Mouse (Mus musculus) macrophage (primary cell): ENCODE data around the gene Ywhab. TPM values are rescaled to one million over a fixed set of nuclear protein-coding genes. Genes with fewer than 3 reads are reported as not detected.

Experiments
- H3K27ac ChIP-seq: fragments of 350-480 bp; formaldehyde crosslinking; 2 replicates; pipeline ENCODE4 v1.9.0; 2021
- H3K36me3 ChIP-seq: fragments of 350-480 bp; formaldehyde crosslinking; 2 replicates; pipeline ENCODE4 v1.9.0; 2021; ENCODE audit errors: inconsistent target
- H3K4me3 ChIP-seq: fragments of 350-480 bp; formaldehyde crosslinking; 2 replicates; pipeline ENCODE4 v1.9.0; 2021; ENCODE audit errors: inconsistent target
- H3K79me2 ChIP-seq: fragments of 350-480 bp; formaldehyde crosslinking; 2 replicates; pipeline ENCODE4 v1.9.0; 2021; ENCODE audit errors: inconsistent target
- WGBS: methylation state at CpG from one replicate; pipeline ENCODE4 v1.1.7; 2026; ENCODE audit warnings: inconsistent platforms; ENCODE audit not compliant: missing documents; 5-methylcytosine and 5-hydroxymethylcytosine counted together
- polyA plus RNA-seq: library from polyadenylated mRNA; stranded (reverse); fragments of 250-400 nt; gene quantifications from 3 replicates; pipeline ENCODE4 v1.2.4, GENCODE M21; 2018; ENCODE audit warnings: inconsistent platforms

The Ywhab gene
- polyA plus RNA-seq, 1 experiment from 2014 or later: 174 TPM

DNA sequence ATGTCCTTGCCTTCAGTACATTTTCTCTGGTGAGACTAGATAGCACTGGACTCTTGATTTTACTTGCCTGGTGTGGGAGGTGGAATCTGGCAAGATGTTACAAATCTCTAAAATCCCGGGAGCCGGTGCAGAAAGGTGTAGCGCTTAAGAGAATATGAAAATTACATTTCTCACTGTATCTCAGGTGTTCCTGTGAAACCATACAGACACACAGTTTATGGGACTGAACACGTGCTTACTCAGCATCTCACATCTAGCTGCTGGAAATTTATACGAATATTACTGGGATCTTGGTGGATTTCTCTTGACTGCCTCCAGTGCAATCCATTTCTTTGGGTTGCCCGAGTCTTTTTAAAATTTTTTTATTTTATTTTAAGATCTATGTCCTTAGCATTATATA is 1.5 kb downstream of the Ywhab start:
- peak overlapping the region; percentile 65; the same call in 1 of the 2 replicates for H3K27ac ChIP-seq
- 74% methylated on average over 6 of the region's 6 CpGs for WGBS
- peaks cover 59% of the 10 kb centered on the region for H3K79me2 ChIP-seq
- 0 out of 2 replicates have a peak, but pooled peaks cover 7% of the 10 kb centered on the region for H3K36me3 ChIP-seq
- H3K4me3 ChIP-seq: peak overlapping the region; percentile 91

- WGBS: 75% methylated on average over 5 of the region's 5 CpGs
- no peak overlapping the region for H3K4me3 ChIP-seq
- peaks cover 65% of the 10 kb centered on the region for H3K79me2 ChIP-seq
- H3K27ac ChIP-seq: no peak overlapping the region
- H3K36me3 ChIP-seq: 0 out of 2 replicates have a peak, but pooled peaks cover 7% of the 10 kb centered on the region
Measured at GRCm38 (mm10) chr2:163996899-163997298, 2.1 kb downstream of the Ywhab start.

DNA sequence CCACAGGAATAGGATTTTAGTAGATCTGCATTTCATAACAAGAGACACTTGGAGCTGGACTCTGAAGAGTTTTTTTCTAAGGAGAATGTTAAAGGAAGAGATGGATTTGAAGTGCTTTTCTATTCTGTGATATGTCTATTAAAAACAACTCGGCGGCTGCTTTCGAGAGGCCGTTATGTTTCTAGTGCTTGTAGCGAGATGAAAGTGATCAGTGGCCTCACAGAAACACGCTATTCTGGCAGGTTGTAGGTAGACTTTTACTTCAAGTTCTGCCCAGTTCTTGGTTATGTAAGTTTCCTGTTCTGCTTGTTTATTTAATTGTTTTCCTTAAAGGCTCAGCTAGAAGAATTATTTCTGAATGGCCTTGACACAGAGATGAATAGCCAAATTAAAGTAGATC is 4.2 kb downstream of the Ywhab start:
- WGBS: 89% methylated on average over 6 of the region's 6 CpGs
- Histone ChIP-seq H3K27ac (no peak overlapping the region), H3K79me2 (peaks cover 86% of the 10 kb centered on the region), H3K36me3 (0 out of 2 replicates have a peak, but pooled peaks cover 7% of the 10 kb centered on the region), H3K4me3 (no peak overlapping the region)

DNA sequence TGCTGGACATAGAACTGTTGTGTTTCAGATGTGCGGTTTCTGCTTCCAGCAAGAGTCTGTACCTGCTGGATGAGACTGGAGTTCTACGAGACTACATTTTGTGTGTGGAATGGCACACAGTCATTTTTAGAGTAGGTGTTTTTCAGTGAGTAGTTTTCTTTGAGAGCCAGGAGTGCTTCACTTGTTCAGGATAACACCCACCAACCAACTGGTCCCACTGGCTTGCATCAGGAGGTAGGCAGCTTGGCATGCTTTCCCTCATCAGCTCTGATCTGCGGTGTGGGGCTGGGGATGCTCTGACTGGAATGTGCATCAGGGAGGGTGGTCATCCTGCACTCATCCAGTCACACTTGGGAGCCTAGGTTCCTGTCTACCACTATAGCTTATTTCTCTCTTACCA is 7.9 kb downstream of the Ywhab start:
- 98% methylated on average over 3 of the region's 3 CpGs for WGBS
- 0 out of 2 replicates have a peak, but pooled peaks cover 7% of the 10 kb centered on the region for H3K36me3 ChIP-seq
- H3K4me3 ChIP-seq: no peak overlapping the region

GRCm38 (mm10) chr2:164004503-164004902 is 9.7 kb downstream of the Ywhab start:
- 97% methylated on average over 4 of the region's 5 CpGs for WGBS
- Histone ChIP-seq H3K79me2 (peaks cover 100% of the 10 kb centered on the region), H3K36me3 (no peaks in the 10 kb centered on the region), H3K4me3 (no peak overlapping the region), H3K27ac (no peak overlapping the region)

More for the DNA sequence above, 7.9 kb downstream of the Ywhab start:
- peaks cover 100% of the 10 kb centered on the region for H3K79me2 ChIP-seq
- no peak overlapping the region for H3K27ac ChIP-seq

DNA sequence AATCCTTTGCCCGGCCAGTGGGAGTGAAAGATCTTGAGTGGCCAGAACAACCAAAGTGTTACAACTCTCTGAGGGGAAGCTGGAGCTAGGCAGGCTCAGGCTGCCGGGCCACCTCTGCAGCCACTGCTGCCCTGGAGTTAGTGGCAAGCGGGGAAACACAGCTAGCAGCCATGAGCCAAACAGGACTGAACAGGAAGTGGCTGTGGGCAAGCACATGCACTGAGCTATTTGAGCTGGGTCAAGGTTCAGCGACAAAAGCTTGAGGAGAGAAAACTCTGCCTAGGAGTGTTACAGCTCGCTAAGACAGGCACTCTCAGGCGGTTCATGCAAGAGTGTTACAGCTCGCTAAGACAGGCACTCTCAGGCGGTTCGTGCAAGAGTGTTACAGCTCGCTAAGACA is 12.2 kb downstream of the Ywhab start:
- WGBS: 45% methylated on average over 9 of the region's 10 CpGs
- Histone ChIP-seq H3K4me3 (no peak overlapping the region), H3K36me3 (peaks cover 4% of the 10 kb centered on the region; the same call in 1 of the 2 replicates), H3K79me2 (peaks cover 100% of the 10 kb centered on the region), H3K27ac (peak overlapping the region; percentile 15; the same call in 1 of the 2 replicates)

DNA sequence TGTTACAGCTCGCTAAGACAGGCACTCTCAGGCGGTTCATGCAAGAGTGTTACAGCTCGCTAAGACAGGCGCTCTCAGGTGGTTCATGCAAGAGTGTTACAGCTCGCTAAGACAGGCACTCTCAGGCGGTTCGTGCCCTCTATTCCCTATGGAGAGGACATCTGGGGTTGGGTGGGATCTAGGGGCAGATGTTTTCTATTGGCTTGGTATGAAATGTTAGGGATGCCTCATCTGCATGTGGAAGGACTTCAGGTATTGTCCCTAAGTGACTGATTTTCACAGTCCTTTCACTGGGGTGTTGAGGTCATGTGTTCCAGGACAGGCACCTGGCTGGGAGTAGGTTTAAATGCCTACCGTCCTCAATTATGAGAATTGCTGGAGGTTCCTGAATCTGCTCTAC is 12.8 kb downstream of the Ywhab start:
- H3K4me3 ChIP-seq: no peak overlapping the region
- H3K27ac ChIP-seq: no peak overlapping the region
- H3K36me3 ChIP-seq: peaks cover 10% of the 10 kb centered on the region; the same call in 1 of the 2 replicates
- WGBS: 96% methylated on average over 7 of the region's 8 CpGs
- H3K79me2 ChIP-seq: peaks cover 100% of the 10 kb centered on the region

- peaks cover 15% of the 10 kb centered on the region; the same call in 1 of the 2 replicates for H3K36me3 ChIP-seq
- 93% methylated on average over 2 of the region's 2 CpGs for WGBS
- peak overlapping the region; percentile 35; the same call in 1 of the 2 replicates for H3K27ac ChIP-seq
- no peak overlapping the region for H3K4me3 ChIP-seq
- H3K79me2 ChIP-seq: peaks cover 100% of the 10 kb centered on the region
Measured at GRCm38 (mm10) chr2:164007987-164008545, 13.3 kb downstream of the Ywhab start.

DNA sequence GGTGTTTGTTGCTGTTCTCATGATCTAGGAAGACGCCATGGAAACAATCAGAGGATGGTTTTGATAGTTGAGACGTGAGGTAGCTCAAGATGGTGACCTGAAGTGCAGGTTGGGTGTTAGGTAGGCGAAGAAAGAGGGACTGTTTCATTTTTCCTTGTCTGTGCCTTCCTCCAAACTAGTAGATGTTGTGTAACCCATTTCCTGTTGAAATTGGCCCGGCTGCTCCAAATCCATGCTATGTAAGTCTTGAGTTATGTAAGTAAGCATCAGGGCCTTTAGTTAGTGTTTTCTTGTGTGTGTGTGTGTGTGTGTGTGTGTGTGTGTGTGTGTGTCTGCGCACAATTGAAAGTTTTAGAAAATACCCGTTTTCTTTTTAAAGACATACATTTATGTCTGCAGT is 14.5 kb downstream of the Ywhab start:
- no peak overlapping the region for H3K4me3 ChIP-seq
- peaks cover 27% of the 10 kb centered on the region for H3K36me3 ChIP-seq
- peak overlapping the region; percentile 35 for H3K27ac ChIP-seq
- H3K79me2 ChIP-seq: peaks cover 99% of the 10 kb centered on the region
- WGBS: 37% methylated on average over 6 of the region's 6 CpGs

DNA sequence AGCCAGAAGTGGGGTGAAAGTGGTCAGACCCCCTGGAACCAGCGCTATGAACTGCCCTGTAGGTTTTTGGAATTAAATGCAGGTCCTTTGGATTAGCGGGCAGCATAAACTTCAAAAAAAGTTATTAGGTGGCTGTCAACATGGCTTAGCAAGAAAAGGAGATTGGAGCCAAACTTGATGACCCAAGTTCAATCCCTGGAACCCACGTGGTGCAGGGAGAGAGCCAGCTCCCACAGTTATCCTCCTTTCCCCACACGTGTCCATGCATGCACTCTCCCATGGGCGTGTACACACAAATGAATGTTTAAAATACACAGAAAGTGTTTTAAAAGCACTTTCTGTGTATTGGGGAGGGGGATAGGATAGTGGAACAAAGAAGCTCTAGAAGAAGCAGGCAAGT is 15.7 kb downstream of the Ywhab start:
- Histone ChIP-seq H3K4me3 (no peak overlapping the region), H3K36me3 (peaks cover 40% of the 10 kb centered on the region), H3K27ac (0 out of 2 replicates have a peak overlapping the region, but pooled peaks have one; percentile 7), H3K79me2 (peaks cover 86% of the 10 kb centered on the region)
- WGBS: 84% methylated on average over 5 of the region's 5 CpGs

- peaks cover 81% of the 10 kb centered on the region for H3K79me2 ChIP-seq
- H3K36me3 ChIP-seq: peaks cover 44% of the 10 kb centered on the region
- H3K4me3 ChIP-seq: no peak overlapping the region
- 33% methylated on average over 3 of the region's 3 CpGs for WGBS
- 0 out of 2 replicates have a peak overlapping the region, but pooled peaks have one; percentile 7 for H3K27ac ChIP-seq
Measured at GRCm38 (mm10) chr2:164010944-164011343, 16.2 kb downstream of the Ywhab start.

DNA sequence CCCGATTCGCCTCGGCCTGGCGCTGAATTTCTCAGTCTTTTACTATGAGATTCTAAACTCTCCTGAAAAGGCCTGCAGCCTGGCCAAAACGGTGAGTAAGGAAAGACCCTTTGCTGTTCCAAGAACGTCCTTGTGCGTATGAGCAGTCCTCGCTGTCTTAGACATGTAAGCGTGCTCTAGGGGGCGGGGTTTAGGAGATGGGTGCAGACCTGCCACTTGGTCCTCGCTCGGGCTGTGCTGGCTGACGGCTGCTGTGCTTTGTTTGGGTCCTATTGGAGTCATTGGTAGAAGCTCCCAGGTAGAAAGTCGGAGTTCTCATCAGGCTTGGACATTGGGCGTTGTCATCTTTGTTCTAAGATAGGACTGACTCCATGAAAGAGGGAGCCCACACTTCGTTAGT is 20.5 kb downstream of the Ywhab start:
- H3K79me2 ChIP-seq: peaks cover 38% of the 10 kb centered on the region
- no peak overlapping the region for H3K27ac ChIP-seq
- H3K4me3 ChIP-seq: no peak overlapping the region
- WGBS: 98% methylated on average over 16 of the region's 16 CpGs
- peaks cover 75% of the 10 kb centered on the region for H3K36me3 ChIP-seq

DNA sequence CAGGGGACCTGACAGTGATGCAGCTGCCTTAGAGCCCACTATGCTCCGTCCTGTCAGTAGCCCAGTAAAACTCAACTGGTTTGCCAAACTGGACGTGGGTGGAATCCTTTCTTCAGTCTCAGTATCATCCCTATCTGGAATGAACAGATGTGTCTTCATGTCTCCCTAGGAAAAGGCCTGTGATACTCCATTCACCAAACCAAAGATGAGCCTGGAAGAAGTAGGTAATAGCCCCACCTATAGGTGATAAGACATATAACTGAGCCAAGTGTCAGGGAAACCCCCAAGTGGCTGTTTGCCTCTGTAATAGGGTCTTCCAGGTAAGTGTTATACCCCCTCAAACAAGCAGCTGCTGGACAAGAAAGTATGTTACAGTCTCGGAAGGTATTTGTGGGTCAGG is 24.1 kb downstream of the Ywhab start:
- no peak overlapping the region for H3K4me3 ChIP-seq
- H3K27ac ChIP-seq: no peak overlapping the region
- 98% methylated on average over 3 of the region's 3 CpGs for WGBS
- H3K79me2 ChIP-seq: peaks cover 2% of the 10 kb centered on the region; the same call in 1 of the 2 replicates
- peaks cover 51% of the 10 kb centered on the region for H3K36me3 ChIP-seq

GRCm38 (mm10) chr2:164019943-164020342 is 25.2 kb downstream of the Ywhab start:
- WGBS: 89% methylated on average over 4 of the region's 4 CpGs
- Histone ChIP-seq H3K27ac (no peak overlapping the region), H3K36me3 (peaks cover 41% of the 10 kb centered on the region), H3K79me2 (no peaks in the 10 kb centered on the region), H3K4me3 (no peak overlapping the region)

- H3K4me3 ChIP-seq: no peak overlapping the region
- WGBS: 13% methylated on average over 2 of the region's 2 CpGs
- H3K36me3 ChIP-seq: peaks cover 20% of the 10 kb centered on the region
- H3K79me2 ChIP-seq: no peaks in the 10 kb centered on the region
- H3K27ac ChIP-seq: no peak overlapping the region
Measured at GRCm38 (mm10) chr2:164022104-164022503, 27.3 kb downstream of the Ywhab start.
